Mouse (Mus musculus) forebrain, embryonic 10.5 days (tissue): ENCODE measurements around the gene Oscar. TPM values are rescaled to one million over a fixed set of nuclear protein-coding genes. Genes with fewer than 3 reads are reported as not detected.
A peak's percentile ranks its signal among the peaks of the same experiment; 100 is the strongest.

Experiments
- DNase-seq: peaks from one replicate; pipeline ENCODE4 v3.0.0-alpha.2; 2017; ENCODE audit warnings: low spot score; ENCODE audit errors: extremely low spot score
- H3K27ac ChIP-seq: fragments of 300-500 bp; sonication (generic); 2 replicates; pipeline ENCODE4 v1.5.1; 2016; ENCODE audit warnings: mild to moderate bottlenecking
- H3K27me3 ChIP-seq: fragments of 300-500 bp; sonication (generic); 2 replicates; pipeline ENCODE4 v1.6.1; 2016; ENCODE audit warnings: mild to moderate bottlenecking; ENCODE audit not compliant: poor library complexity, severe bottlenecking
- H3K36me3 ChIP-seq: fragments of 300-500 bp; sonication (generic); replicated peaks from 2 replicates; pipeline ENCODE4 v1.6.1; 2016; ENCODE audit warnings: mild to moderate bottlenecking, moderate library complexity
- H3K4me1 ChIP-seq: fragments of 300-500 bp; sonication (generic); 2 replicates; pipeline ENCODE4 v1.6.1; 2016
- H3K4me3 ChIP-seq: fragments of 300-500 bp; sonication (generic); 2 replicates; pipeline ENCODE4 v1.5.1; 2016; ENCODE audit warnings: mild to moderate bottlenecking, moderate library complexity
- H3K9me3 ChIP-seq: fragments of 300-500 bp; sonication (generic); 2 replicates; pipeline ENCODE4 v1.6.1; 2016; ENCODE audit warnings: mild to moderate bottlenecking, moderate library complexity
- WGBS: fragments of 180-500 bp; shearing (Covaris S2); methylation state at CpG from one replicate; pipeline ENCODE4 v1.1.7; 2016; 5-methylcytosine and 5-hydroxymethylcytosine counted together
- polyA plus RNA-seq: library from polyadenylated mRNA; unstranded; fragments of >200 nt; fragmentation: Nextera tagmentation; extraction: Ambion mirVana; gene quantifications from 2 replicates; pipeline ENCODE4 v1.2.1, GENCODE M21; 2016

Oscar gene
- polyA plus RNA-seq = 0.09 TPM in 1 of 2 replicates, not detected in the other

- Histone ChIP-seq H3K9me3 (no peaks in the 10 kb centered on the region), H3K4me1 (peaks cover 10% of the 10 kb centered on the region), H3K4me3 (peak within 1 kb of the TSS; percentile 78), H3K36me3 (peaks cover 21% of the 10 kb centered on the region), H3K27me3 (no peaks in the 10 kb centered on the region), H3K27ac (no peak within 1 kb of the TSS)
- no peak for DNase-seq
- 82% methylated on average over 4 of the region's 4 CpGs for WGBS
Measured at GRCm38 (mm10) chr7:3616057-3616388, at the start of gene Oscar. Gene Oscar, minus strand, starts transcription at chr7:3616157.

DNA sequence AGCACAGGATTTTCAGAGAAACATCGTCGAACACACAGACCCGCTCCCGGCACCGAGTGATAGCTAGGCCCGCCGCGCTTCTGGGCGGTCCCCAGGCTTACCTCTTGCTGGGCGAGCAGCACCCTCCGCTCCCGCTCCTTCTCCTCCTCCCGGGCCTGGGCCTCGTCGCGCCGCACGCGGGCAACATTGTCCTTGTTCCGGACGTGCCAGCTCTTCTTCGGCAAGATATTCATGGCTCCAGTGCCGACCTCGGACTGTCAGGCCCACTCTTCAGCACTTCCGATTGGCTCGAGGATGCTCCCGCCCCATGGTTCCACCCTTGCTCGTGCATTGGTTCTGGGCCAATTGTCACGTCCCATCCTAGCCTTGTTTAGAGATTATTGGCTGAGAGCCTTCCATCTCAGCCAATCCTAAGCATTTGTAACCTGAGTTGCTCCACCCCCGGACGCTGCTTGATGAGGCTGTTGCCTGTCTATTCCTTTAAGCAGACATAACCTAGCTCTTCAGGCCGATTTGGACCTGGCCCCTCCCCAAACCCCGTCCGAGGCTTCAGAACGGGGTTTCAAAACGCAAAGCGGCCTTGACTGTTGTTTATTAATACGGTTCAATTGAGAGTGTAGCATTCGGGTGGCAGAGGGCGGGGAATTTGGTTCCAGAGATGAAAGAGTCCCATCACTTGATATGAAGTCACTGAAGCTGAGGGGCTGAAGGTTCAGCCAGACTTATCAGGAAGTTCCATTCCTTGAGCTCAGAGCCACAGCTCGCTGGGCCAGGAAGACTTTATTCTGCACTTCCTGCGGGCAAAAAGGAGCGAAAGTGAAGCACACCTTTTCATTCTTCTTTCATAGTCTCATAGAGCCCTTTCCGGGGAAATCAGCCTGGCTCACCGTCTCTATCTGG, 49.5 kb upstream of the Oscar start, which contains the start of gene Leng1:
Gene Leng1 (minus strand): TSS at position 626 of the 900 bp plus-strand sequence.
- Histone ChIP-seq H3K9me3 (no peaks in the 10 kb centered on the region), H3K27me3 (no peaks in the 10 kb centered on the region), H3K36me3 (peaks cover 33% of the 10 kb centered on the region), H3K4me3 (peak within 1 kb of the TSS; percentile 75), H3K4me1 (peaks cover 29% of the 10 kb centered on the region), H3K27ac (peak within 1 kb of the TSS; percentile 90)
- DNase-seq = peak; percentile 94
- 6% methylated on average over 45 of the region's 45 CpGs for WGBS

GRCm38 (mm10) chr7:3664524-3665214, 48.7 kb upstream of the Oscar start:
- peak overlapping the region; percentile 75 for H3K4me3 ChIP-seq
- H3K4me1 ChIP-seq = peaks cover 29% of the 10 kb centered on the region
- H3K36me3 ChIP-seq = peaks cover 41% of the 10 kb centered on the region
- no peaks in the 10 kb centered on the region for H3K27me3 ChIP-seq
- DNase-seq = peak; percentile 32
- H3K9me3 ChIP-seq = no peaks in the 10 kb centered on the region
- 38% methylated on average over 15 of the region's 15 CpGs for WGBS
- H3K27ac ChIP-seq = peak overlapping the region; percentile 90

- no peaks in the 10 kb centered on the region for H3K27me3 ChIP-seq
- H3K4me3 ChIP-seq = no peak overlapping the region
- no peaks in the 10 kb centered on the region for H3K9me3 ChIP-seq
- H3K4me1 ChIP-seq = peaks cover 2% of the 10 kb centered on the region
- WGBS = 93% methylated on average over 14 of the region's 14 CpGs
- peaks cover 100% of the 10 kb centered on the region for H3K36me3 ChIP-seq
- no peak for DNase-seq
- H3K27ac ChIP-seq = no peak overlapping the region
Measured at GRCm38 (mm10) chr7:3658578-3658977, 42.6 kb upstream of the Oscar start.

GRCm38 (mm10) chr7:3656966-3657365, 41.0 kb upstream of the Oscar start:
- no peaks in the 10 kb centered on the region for H3K9me3 ChIP-seq
- H3K4me3 ChIP-seq = no peak overlapping the region
- WGBS = 90% methylated on average over 4 of the region's 4 CpGs
- no peaks in the 10 kb centered on the region for H3K4me1 ChIP-seq
- H3K36me3 ChIP-seq = peaks cover 100% of the 10 kb centered on the region
- H3K27ac ChIP-seq = no peak overlapping the region
- DNase-seq = no peak
- no peaks in the 10 kb centered on the region for H3K27me3 ChIP-seq

GRCm38 (mm10) chr7:3646641-3647040, 30.7 kb upstream of the Oscar start:
- peak overlapping the region; percentile 99 for H3K4me3 ChIP-seq
- peaks cover 57% of the 10 kb centered on the region for H3K36me3 ChIP-seq
- H3K4me1 ChIP-seq = peaks cover 40% of the 10 kb centered on the region
- H3K9me3 ChIP-seq = no peaks in the 10 kb centered on the region
- no peak for DNase-seq
- WGBS = 75% methylated on average over 4 of the region's 4 CpGs
- H3K27ac ChIP-seq = peak overlapping the region; percentile 97
- H3K27me3 ChIP-seq = no peaks in the 10 kb centered on the region

GRCm38 (mm10) chr7:3646188-3646587, 30.2 kb upstream of the Oscar start:
- no peak for DNase-seq
- Histone ChIP-seq H3K27me3 (no peaks in the 10 kb centered on the region), H3K27ac (peak overlapping the region; percentile 97), H3K4me3 (peak overlapping the region; percentile 99), H3K9me3 (no peaks in the 10 kb centered on the region), H3K4me1 (peaks cover 40% of the 10 kb centered on the region), H3K36me3 (peaks cover 57% of the 10 kb centered on the region)
- 30% methylated on average over 9 of the region's 9 CpGs for WGBS

GRCm38 (mm10) chr7:3645488-3646025, 29.6 kb upstream of the Oscar start:
- peaks cover 57% of the 10 kb centered on the region for H3K36me3 ChIP-seq
- peak; percentile 34 for DNase-seq
- H3K27me3 ChIP-seq = no peaks in the 10 kb centered on the region
- peaks cover 40% of the 10 kb centered on the region for H3K4me1 ChIP-seq
- peak overlapping the region; percentile 97 for H3K27ac ChIP-seq
- WGBS = under 1% methylated on average over 57 of the region's 58 CpGs
- no peaks in the 10 kb centered on the region for H3K9me3 ChIP-seq
- H3K4me3 ChIP-seq = peak overlapping the region; percentile 99

GRCm38 (mm10) chr7:3644672-3645487, 28.9 kb upstream of the Oscar start, which contains the start of gene Cnot3:
Gene Cnot3, plus strand, starts transcription at chr7:3645268.
- peaks cover 40% of the 10 kb centered on the region for H3K4me1 ChIP-seq
- no peaks in the 10 kb centered on the region for H3K9me3 ChIP-seq
- peak within 1 kb of the TSS; percentile 99 for H3K4me3 ChIP-seq
- peak within 1 kb of the TSS; percentile 97 for H3K27ac ChIP-seq
- H3K36me3 ChIP-seq = peaks cover 57% of the 10 kb centered on the region
- peak; percentile 99 for DNase-seq
- WGBS = under 1% methylated on average over 58 of the region's 58 CpGs
- H3K27me3 ChIP-seq = no peaks in the 10 kb centered on the region

DNA sequence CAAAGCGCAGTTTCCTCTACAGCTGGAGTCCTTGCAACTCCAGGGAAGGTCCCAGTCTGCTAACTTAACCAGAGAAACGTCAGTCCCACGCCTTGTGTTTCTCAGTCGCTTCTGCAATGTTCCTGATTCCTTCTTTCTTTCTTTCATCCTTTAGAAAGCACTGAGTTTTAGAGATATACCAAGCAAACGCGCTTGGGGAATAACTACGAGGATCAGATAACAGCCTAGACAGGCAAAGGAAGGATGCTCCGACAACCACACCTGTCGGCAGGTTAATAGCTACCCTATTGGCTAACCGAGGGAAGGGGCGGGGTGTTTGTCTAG, 28.4 kb upstream of the Oscar start:
- peak overlapping the region; percentile 97 for H3K27ac ChIP-seq
- H3K9me3 ChIP-seq = no peaks in the 10 kb centered on the region
- peaks cover 59% of the 10 kb centered on the region for H3K36me3 ChIP-seq
- no peak for DNase-seq
- H3K4me3 ChIP-seq = peak overlapping the region; percentile 99
- H3K4me1 ChIP-seq = peaks cover 40% of the 10 kb centered on the region
- no peaks in the 10 kb centered on the region for H3K27me3 ChIP-seq
- WGBS = 0% methylated on average over 11 of the region's 11 CpGs

GRCm38 (mm10) chr7:3643843-3644242, 27.9 kb upstream of the Oscar start:
- Histone ChIP-seq H3K36me3 (peaks cover 60% of the 10 kb centered on the region), H3K4me3 (peak overlapping the region; percentile 99), H3K4me1 (peaks cover 37% of the 10 kb centered on the region), H3K27me3 (no peaks in the 10 kb centered on the region), H3K9me3 (no peaks in the 10 kb centered on the region), H3K27ac (peak overlapping the region; percentile 97)
- 26% methylated on average over 9 of the region's 9 CpGs for WGBS
- no peak for DNase-seq

DNA sequence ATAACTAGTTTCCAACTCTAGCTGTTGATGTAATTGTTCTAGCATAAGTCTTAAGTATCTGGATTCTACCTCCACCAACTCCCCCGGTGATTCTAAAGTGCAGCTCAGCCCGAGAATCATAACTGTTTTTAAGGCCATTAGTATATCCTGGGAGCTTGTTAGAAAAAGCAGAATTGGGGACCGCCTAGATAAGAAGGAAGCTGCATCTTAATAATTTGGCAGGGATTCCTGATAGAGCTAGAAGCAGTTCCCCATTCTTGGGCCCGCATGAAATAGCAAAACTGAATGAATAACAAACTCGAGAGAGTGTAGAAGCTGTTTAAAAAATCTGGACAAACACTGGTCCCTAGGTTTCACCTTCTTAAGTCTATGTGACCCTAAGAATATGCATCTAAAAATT, 27.5 kb upstream of the Oscar start:
- H3K27ac ChIP-seq = no peak overlapping the region
- 75% methylated on average over 5 of the region's 5 CpGs for WGBS
- H3K27me3 ChIP-seq = no peaks in the 10 kb centered on the region
- H3K36me3 ChIP-seq = peaks cover 60% of the 10 kb centered on the region
- H3K4me3 ChIP-seq = peak overlapping the region; percentile 99; the same call in 1 of the 2 replicates
- peaks cover 33% of the 10 kb centered on the region for H3K4me1 ChIP-seq
- no peak for DNase-seq
- H3K9me3 ChIP-seq = no peaks in the 10 kb centered on the region
